Mouse (Mus musculus) heart, postnatal 25 days (tissue): ENCODE data around the gene Spaca4. TPM values are rescaled to one million over a fixed set of nuclear protein-coding genes. Genes with fewer than 3 reads are reported as not detected.

Experiments used
- DNase-seq: peaks from one replicate; pipeline ENCODE4 v3.0.0; 2022; ENCODE audit warnings: low spot score
- intact Hi-C: fragments of 180-260 bp; cut with DNase I; formaldehyde crosslinking; loops from one replicate; pipeline ENCODE4 v1.15.1; 2025
- total RNA-seq, 2 experiments: library from RNA; stranded (reverse); gene quantifications; 2 replicates each; pipeline ENCODE4 v1.2.3; 2021

Gene Spaca4
- not detected for total RNA-seq

DNA sequence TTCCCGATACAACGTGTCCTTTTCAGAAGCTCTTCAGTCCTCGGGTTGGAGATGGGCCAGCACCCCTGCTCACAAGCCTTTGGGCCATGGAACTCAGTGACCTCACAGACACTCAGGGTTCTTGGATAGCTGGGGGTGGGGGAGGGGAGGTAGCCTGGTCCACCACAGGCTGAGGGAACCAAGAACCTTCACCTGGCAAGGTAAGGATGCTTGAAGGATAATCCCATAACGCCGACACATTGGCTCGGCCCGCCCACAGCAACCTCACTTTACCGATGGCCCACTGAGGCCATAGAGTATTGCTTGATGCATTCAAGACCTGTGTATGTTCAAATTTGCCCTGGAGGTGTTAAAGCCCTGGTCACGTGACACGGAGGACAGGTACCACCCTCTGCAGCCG is at the start of gene Spaca4:
Gene Spaca4, minus strand, starts transcription at position 101 of the 400 bp plus-strand sequence.
- intact Hi-C loops: no loop called here

DNA sequence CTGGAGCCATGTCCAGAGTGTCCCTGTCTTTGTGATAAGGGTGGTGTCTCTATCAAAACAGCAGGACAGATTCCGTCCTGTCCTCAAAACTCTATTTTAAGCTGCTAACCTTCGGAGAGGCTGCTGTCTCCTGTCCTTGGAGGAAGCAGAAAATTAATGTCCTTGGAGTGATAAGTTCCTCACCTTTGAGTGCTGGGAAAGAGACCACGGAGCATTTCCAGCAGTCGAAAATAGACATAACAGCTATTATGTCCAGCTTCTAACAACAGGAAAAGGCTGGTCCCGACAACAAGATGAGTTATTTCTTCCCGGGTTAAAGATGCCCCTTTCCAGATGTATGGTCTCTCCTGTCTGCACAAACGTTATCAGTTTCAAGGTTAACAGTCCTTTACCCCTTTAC is 49.6 kb upstream of the Spaca4 start:
- intact Hi-C loops: no loop called here
- no peak for DNase-seq

More for the DNA sequence above, at the start of gene Spaca4:
- DNase-seq: no peak

DNA sequence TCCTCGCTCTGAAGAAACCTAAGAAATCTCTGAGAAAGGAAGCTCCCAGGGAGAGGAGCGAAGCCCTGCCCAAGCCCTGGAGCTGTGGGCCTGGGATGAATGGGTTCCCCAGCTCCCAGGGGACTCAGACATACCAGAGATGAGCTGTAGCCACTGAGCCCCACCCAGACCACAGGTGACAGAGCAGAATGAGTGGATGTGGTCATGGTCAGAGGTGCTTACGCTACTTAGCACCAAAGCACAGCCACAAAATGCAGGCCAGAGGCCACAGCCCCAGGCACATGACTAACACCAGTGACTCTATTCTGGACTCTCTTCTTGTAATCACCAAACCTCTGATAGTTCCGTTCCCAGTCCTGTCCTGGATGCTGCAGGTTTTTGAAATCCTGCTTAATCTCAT is 45.5 kb upstream of the Spaca4 start:
- intact Hi-C loops: no loop called here
- no peak for DNase-seq

DNA sequence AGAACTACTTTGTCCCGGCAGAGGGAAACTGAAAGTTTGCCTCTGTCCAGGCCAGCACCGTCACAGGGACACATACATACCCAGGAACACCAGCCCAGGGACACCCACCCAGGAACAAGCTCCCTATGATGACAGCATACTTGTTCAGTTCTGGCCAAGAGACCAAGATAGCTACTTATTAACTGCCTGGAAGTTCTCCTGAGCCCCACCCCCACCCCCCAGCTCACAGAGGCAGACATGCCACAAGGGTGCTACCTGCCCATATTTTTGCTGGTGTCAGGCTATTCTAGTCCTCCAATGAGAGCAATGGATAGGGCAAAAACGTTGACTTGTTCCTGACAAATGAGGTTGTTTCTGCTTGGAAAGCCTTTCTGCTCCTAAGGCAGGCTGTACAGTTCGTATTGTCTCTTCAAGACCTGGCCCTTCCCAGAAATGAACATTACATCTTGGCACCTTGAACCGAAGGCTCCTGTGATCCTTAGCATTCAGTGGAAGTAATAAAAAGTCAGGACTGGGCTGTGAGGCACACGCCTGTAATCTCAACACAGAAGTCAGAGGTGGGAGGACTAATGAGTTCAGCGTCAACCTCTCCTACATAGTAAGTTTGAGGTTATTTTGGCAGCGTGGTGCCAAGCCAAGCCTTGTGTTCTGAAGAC is 44.9 kb upstream of the Spaca4 start:
- intact Hi-C loops: no loop called here
- no peak for DNase-seq

DNA sequence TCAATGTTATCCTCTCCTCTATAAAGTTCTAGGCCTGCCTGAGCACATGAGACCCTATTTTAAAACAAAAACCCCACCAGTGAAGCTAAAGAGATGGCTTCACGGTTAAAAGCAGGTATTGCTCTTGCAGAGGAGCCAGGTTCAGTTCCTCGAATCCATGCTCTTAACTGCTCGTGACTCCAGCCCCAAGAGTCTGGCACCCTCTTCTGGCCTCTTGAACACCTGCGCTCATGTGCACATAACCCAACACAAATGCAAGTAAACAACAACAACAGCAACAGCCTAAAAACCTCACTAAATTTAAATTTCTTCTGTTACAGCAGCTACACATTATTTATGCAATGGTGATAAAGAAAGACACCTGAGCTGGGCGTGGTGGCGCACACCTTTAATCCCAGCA is 41.9 kb upstream of the Spaca4 start:
- DNase-seq: no peak
- intact Hi-C loops: no loop called here

DNA sequence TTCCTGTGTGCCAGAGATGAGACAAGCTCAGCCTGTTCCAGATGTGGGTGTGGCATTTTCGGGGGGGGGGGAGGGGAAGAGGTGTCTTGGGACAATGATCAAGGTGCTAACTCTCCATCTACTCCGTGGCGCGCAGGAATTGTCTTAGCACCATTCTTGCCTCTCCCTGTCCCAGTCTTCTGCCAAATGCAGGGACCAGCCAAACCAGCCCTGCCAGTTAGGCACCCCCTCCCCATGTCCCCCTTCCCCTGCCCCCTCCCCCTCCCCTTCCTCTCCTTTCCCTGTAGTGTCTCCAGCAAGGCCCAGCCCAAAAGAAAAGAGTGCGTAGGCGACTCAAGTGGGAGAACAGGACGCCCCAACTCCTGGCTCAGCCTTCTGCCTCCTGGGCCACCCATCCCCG is 41.2 kb upstream of the Spaca4 start:
- no peak for DNase-seq
- intact Hi-C loops: no loop called here

DNA sequence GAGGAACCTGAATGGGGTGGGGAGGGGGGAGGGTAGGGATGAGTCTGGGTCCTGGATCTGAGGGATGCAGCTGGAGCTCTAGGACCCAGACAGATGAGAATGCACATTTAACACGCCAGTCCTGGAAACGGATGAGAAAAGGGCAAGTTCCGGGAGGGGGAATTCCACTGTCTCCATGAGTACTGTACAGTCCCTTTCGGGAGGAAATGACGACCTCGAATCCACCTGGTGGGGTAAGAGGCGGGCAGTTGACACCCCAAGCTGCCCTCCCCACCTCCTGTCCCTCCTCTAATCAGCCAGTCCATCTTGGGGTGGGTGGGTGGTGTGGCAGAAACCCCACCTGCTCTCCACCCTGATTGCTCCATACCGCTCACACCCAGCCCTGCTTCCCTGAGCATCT is 40.4 kb upstream of the Spaca4 start:
- intact Hi-C loops: no loop called here

DNA sequence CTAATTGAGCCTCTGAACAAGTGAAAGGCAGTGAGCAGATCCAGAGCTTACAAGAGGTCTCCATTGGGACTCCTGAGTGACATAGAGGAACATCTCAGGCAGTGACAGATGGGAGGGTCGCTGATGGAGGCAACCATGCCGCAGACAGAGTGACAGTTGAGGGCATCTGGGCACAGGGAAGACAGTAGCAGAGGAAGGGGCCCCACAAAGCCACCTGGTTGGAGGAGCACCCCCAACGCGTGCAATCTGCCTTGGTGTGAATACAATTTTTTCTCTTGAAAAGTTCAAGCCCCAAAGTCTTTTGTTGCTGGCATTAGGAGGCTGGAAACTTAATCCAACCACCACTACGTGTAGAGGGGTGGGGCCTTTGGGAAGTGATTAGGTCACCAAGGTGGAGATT is 34.5 kb upstream of the Spaca4 start:
- intact Hi-C loops: no loop called here
- DNase-seq: no peak

More for the DNA sequence above, 40.4 kb upstream of the Spaca4 start:
- DNase-seq: no peak

DNA sequence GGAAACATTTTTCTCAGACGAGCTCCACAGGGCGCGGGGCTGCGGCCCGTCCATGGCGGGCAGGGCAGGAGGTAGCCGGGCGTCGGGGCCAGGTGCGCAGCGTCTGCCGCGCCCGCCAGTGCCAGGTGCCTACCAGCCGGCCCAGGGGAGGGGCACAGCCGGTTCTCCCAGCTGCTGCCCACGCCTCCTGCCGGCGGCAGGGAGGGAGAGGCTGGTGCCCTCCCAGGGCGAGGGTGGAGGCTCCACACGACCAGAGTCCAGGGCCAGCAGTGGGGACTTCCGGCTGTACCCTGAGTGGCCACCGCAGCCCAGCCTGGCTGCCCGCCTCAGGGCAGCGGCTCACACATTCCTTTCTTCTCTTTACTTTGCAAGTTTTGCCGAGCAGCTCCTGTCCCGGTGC is 33.8 kb upstream of the Spaca4 start:
- no peak for DNase-seq
- intact Hi-C loops: no loop called here

DNA sequence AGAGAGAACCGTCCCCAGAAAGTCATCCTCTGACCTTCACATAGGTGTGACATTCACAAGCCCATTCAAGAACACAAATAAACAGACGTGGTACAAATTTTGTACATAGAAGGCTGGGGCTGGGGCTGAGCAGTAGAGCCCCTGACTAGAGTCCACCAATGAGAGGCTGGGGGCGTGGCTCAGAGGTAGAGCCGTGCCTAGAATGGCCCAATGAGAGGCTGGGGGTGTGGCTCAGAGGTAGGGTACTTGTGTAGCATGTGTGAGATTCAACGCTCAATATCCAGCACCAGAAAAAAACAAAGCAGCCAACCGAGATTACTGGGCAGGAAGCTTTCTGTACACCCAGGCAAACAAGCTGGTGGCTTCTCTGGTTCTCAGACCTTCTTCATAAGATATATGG is 30.1 kb upstream of the Spaca4 start:
- no peak for DNase-seq
- intact Hi-C loops: no loop called here

DNA sequence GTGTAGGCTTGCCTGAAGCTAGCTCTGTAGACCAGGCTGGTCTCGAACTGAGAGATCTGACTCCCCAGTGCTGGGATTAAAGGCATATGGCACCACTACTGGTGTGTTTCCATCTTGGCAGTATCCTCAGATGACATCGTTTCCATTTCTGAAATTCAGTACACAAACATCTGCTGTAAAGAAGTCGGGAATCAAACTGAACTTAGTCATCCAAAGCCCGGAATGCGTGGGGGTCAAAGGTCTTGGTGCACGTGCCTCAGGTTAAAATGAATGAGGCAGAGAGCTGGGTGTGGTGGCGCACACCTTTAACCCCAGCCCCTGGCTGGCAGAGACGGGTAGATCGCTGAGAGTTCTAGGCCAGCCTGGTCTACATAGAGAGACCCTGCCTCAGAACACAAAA is 24.5 kb upstream of the Spaca4 start:
- no peak for DNase-seq
- intact Hi-C loops: no loop called here

DNA sequence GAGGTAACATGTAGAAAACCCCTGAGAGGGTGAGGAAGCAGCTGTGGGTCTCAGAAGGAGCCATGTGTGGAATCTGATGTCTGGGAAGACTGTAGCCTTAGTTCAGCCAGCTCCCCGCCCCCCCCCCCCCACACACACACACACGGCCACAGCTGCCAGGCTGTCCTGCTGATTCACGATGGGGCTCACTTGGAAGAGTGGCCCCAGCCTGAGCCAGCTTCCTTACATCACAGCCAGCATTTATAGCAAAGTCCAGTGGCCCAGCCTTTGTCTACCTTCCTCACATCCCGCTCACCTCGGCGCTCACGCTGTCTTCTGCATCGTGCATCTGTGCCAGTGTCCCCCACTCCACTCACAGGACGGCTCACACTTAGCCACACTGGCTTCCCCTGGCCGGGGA is 23.8 kb upstream of the Spaca4 start:
- no peak for DNase-seq
- intact Hi-C loops: no loop called here

DNA sequence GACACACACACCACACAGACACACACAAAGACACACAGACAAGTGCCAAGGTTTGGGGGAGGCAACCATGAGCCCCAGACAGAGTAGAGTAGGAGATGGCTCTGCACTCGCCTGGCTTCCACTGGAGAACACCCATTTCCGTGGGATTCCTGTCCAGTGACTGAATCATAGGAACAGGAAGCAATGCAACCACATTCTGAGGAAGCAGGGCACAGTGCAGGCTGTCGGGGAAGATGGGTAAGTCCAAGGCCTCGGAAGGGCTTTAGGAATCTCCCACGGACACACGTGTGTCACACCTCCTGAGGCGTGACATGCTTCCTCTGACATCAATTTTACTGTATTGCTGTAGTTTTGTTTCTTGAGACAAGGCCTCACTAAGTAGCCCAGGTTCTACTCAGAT is 22.5 kb upstream of the Spaca4 start:
- DNase-seq: no peak
- intact Hi-C loops: no loop called here

DNA sequence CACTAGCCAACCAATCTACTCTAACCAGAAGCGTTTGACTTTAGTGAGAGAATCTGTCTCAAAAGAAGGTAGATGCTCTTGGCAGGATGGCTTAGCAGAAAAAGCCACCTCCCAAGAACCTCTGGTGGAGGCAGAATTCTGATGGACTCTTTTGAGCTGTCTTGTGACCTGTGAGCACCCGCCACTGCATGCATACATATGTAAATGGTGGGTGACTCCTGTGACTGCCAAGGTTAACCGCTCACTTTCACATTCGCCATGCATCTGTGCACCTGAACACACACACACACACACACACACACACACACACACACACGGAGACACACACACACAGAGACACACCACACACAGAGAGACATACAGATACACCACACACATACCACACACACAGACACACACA is 21.8 kb upstream of the Spaca4 start:
- no peak for DNase-seq

DNA sequence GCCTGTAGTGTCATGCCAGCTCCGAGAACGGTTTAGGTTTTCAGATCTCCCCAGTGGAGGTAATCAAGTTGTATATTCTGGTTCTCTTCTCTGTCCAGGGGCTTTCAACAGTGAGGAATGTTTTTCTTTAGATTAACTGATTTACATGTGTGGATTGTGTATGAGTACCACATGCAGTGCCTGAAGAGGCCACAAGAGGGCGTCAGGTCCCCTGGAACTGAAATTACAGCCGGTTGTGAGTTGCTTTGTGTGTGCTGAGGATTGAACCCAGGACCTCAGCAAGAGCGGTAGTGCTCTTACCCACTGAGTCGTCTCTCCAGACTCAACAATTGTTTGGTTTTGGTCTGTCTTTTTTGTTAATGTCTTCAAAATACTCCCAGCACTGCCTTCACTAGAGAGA is 20.9 kb upstream of the Spaca4 start:
- DNase-seq: no peak
- intact Hi-C loops: no loop called here

More for the DNA sequence above, 21.8 kb upstream of the Spaca4 start:
- intact Hi-C loops: no loop called here

DNA sequence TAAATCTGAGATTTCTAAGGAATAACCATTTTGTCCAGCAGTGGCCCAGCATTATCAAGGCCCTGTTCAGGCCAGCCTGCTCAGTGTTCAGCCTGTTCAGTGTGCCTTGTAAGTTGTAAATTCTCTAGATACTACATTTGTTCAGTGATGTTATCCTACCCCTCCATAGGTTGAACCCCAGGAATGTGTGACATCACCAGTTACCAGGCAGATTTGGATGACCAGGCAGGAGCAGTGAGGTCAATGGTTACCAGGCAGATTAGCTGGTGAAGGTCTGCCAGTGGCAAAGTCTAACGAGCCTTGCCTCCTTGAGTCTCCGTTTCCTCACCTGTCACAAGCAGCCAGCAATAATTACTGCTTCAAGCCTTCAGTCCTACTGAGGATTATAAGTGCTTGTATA is 18.8 kb upstream of the Spaca4 start:
- DNase-seq: no peak
- intact Hi-C loops: no loop called here

DNA sequence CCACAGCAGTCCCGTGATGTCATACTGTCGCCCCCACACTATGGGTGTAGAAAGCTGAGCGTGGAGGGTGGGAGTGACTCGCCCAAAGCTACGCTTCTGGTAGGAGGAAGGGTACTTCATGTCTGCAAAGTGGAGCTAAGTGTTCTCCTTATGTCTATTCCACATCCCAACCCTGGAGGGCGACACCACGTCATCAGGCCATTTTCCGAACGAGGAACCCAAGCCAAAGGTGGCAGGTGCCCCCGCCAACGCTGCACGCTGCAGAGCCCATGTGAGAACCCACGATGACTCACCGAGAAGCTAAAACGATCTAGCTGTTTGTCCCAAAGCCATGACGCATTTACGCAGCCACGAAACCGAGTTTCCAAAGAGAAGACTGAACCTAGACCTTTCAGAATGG is 16.7 kb upstream of the Spaca4 start:
- no peak for DNase-seq
- intact Hi-C loops: no loop called here

DNA sequence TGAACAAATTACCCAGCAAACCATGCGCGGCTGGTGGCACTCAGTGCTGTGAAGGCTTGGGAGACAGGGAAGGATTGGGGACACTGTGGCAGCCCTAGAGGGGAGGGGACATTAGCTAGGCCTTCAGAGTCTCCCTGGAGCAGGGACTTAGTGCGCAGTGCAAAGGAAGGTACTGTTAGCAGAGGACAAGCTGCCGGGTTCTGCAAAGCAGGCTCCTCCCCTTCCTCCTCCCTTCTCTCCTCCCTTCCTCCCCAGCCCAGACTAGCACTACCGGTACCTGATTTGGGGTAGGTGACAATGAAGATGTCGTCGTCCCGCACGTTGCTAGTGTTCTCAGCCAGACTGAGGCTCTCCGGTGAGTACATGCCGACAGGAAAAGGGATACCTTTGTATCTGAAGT is 16.2 kb upstream of the Spaca4 start:
- intact Hi-C loops: no loop called here
- DNase-seq: no peak

DNA sequence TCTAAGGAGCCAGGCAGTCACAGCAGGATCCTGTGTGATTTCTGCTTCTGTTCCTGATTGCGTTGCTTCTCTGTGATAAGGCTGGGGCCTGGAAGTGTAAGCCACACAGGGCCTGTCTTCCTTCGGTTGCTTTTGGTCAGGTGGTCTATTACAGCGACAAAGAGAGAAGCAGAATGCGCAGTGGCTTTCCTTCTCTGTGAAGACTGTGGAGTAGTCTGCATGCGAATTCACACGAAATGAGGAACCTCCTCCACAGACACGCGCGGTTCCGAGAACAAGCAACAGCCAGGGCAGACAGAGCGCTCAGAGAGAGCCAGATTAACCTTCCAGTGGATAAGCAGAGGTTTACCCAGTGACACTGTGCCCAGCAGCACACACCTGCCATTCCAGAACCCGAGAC is 15.7 kb upstream of the Spaca4 start:
- no peak for DNase-seq
- intact Hi-C loops: no loop called here

DNA sequence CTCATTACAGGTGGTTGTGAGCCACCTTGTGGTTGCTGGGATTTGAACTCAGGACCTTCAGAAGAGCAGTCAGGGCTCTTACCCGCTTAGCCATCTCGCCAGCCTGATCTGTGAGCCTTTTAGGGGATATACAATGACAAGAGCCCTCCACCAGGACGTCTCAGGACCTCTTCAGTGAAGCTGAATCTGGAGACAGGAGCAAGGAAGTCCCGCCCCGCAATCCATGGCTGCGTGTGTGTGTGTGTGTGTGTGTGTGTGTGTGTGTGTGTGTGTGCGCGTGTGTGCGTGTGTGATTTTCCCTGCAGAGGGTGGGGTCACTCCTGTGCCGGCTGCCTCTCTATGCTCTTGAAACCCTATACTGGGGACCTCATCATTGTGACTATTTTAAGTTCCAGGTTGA is 14.2 kb upstream of the Spaca4 start:
- intact Hi-C loops: loop anchor here (1.0 kb wide), 2 partner anchors 61 to 195 kb away; no protein-coding TSS in a partner anchor
- DNase-seq: no peak

DNA sequence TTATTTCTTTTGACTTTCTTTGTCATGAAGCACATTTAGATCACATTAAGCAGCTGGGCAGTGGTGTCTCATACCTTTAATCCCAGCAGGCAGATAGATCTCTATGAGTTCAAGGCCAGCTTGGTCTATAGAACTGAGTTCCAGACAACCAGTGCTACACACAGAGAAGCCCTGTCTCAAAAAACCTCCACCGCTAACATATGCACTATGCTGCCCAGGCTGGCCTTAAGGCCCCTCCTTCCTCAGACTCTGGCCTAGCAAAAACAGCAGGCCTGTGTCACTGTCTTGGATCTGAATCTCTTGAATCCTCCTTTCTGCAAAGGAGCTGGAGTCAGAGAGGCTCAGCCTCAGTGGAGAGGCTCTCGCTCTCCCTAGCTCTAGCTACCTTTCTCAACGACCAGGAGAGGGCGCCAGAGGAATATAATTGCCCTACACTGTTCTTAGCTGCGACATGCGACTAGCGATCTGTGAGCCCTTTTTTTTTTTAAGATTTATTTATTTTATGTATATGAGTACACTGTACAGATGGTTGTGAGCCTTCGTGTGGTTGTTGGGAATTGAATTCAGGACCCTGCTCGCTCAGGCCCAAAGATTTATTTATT is 13.7 kb upstream of the Spaca4 start:
- no peak for DNase-seq
- intact Hi-C loops: loop anchor here (1.0 kb wide), 2 partner anchors 62 to 196 kb away; no protein-coding TSS in a partner anchor

DNA sequence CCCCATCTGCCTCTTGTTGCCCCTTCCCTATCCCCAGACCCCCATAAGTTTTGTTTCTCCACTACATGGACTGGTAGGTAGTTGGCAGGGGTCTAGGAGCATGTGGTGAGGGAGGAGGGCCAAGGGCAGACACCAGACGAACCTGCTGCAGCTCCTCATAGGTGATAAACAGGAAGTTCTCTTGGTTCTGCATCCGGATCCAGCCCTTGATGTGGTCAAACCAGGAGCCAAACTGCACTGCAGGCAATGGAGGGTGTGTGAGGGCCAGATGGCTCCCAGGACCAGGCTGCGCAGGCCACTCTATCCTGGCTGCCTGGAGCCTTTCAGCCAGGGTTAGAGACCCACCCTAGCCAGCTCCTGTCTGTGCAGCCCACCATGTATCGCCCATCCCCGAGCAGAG is 7.9 kb upstream of the Spaca4 start:
- intact Hi-C loops: no loop called here
- no peak for DNase-seq
